Mouse (Mus musculus) left cerebral cortex, postnatal 10 days (tissue): Measurements from ENCODE around the gene Gnb2. TPM values are rescaled to one million over a fixed set of nuclear protein-coding genes. Genes with fewer than 3 reads are reported as not detected.

Experiments
- DNase-seq, 2 experiments: peaks; one replicate each; pipeline ENCODE4 v3.0.0; 2021 to 2022; ENCODE audit warnings: low spot score in 2 of 2, mixed read lengths in 1 of 2; ENCODE audit errors: extremely low spot score in 1 of 2
- intact Hi-C: fragments of 180-260 bp; cut with DNase I; formaldehyde crosslinking; loops from one replicate; pipeline ENCODE4 v1.15.1; 2025
- total RNA-seq, 2 experiments: library from RNA; stranded (reverse); gene quantifications; 2 replicates each; pipeline ENCODE4 v1.2.3; 2021

The Gnb2 gene
- total RNA-seq, 2 experiments from 2014 or later, result 996 to 1,005 TPM

- DNase-seq, result peak in 1 of 2 experiments; percentile 35
- intact Hi-C loops, result no loop called here
These were observed 8.6 kb downstream of the Gnb2 start for GRCm38 (mm10) chr5:137524671-137525070.

DNA sequence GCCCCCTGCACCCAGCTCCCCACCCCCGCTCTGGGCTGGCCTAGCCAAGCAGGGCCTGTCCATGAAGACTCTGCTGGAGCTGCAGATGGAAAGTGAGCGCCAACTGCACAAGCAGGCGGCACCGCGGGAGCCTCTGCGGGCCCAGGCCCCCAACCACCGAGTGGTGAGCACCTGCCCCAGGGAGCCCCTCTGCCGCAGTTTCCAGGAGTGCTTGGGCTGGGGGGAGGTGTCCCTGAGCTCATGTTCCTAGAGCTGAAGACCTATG, 9.1 kb downstream of the Gnb2 start:
- intact Hi-C loops, result no loop called here
- no peak for DNase-seq

GRCm38 (mm10) chr5:137523396-137524250, 9.7 kb downstream of the Gnb2 start:
- intact Hi-C loops, result no loop called here

DNA sequence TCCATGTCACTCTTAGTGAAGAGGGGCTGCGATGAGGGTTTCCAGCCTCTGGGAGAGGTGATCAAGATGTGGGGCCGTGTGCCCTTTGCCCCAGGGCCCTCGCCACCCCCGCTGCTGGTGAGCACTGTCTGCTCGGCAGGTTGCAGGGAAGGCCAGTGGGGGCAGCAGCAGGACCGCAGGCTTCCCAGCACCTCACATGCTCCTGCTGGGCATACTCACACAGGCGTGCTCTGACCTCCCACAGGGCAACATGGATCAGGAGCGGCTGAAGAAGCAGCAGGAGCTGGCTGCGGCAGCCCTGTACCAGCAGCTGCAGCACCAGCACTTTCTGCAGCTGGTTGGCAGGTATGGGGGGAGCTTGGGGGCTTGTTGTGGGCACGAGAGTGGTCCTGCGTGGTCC, 10.6 kb downstream of the Gnb2 start:
- intact Hi-C loops, result no loop called here
- peak in 1 of 2 experiments; percentile 38 for DNase-seq

More at GRCm38 (mm10) chr5:137523396-137524250, 9.7 kb downstream of the Gnb2 start:
- DNase-seq, result peak in 1 of 2 experiments; percentile 45

- DNase-seq, result no peak
- intact Hi-C loops, result no loop called here
These were observed 11.4 kb downstream of the Gnb2 start for GRCm38 (mm10) chr5:137521861-137522260.

DNA sequence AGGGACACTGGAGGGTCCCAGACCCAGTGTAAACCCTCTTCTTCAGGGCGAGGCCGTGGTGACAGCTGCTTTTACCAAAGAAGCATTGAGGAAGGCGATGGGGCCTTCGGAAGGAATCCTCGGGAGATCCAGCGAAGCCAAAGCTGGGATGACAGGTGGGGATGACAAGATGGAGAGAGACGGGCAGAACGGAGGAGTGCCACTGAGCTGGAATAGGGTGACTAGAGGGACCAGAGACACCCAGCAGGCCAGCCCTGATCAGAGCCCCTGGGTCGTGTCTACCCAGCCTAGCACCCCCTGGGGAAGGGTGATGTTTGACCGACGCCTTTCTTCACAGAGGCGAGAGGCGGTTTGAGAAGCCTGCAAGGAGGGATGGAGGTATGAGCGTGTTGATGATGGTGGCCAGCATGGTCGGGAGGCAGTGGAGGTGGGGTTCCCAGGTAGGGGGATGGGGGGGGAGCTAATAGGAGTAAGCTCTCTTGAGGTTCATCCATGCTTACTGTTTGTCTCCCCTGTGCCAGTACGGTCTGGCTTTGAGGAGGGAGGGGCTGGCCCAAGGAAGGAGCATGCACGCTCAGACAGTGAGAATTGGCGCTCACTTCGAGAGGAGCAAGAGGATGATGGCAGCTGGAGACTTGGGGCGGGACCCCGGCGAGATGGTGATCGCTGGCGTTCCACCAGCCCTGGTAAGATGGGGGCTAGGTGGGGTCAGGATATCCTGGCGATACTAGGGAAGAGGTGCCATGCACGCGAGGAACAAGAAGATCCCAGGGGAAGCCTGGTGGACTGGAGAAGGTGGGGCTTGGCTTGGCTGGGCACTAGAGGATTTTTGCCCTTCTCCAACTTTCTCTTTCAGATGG, 13.4 kb downstream of the Gnb2 start:
- DNase-seq, result no peak

DNA sequence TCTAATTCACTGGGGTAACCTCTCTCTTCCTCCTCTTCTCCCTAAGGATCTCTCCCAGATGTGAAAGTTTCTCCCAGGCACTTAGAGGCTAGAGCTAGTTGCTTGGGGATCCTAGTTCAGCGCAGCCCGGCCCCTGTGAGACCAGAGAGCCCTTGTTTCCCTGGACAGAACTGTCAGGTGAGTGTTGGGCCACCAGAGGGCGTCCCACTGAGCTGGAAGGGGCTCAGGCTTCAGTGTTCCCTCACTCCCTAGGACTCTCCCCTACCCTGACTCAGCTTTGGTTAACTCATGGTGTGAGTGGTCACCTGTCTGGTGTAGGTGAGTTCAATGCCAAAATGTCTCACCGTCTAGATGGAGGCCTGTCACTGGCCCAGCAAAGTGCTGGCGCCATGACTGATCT, 14.9 kb downstream of the Gnb2 start, which contains the start of gene Gigyf1:
Gene Gigyf1, plus strand, starts transcription at position 113 of the 400 bp plus-strand sequence.
- peak in 1 of 2 experiments; percentile 57 for DNase-seq

More for the DNA sequence above, 13.4 kb downstream of the Gnb2 start:
- intact Hi-C loops, result loop anchor here (10.0 kb wide), 1 partner anchor 135 kb away; no protein-coding TSS in a partner anchor

DNA sequence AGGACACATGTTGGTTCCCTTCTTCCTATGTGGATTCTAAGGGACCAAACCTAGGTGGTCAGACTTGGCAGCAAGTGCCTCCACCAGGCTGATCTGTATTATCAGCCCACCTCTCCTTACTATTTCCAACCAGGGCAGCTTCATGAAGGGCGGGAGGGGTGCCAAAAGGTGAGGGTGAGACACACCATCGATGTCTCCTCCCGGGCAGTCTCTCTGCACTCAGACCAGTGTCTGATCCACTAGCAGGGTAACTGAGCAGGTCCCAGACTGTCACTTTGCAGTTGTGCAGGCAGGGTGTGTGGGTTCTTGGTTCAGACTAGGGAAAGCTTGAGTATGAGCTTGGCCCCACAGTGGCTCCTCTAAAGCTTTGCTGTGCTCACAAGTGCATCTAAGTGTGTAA, 18.5 kb downstream of the Gnb2 start:
- peak in 1 of 2 experiments; percentile 20 for DNase-seq
- intact Hi-C loops, result loop anchor here (5.0 to 10.0 kb wide), 2 partner anchors 140 to 183 kb away; partner anchors contain the start of gene Slc12a9

More for the DNA sequence above, 14.9 kb downstream of the Gnb2 start, which contains the start of gene Gigyf1:
- intact Hi-C loops, result loop anchor here (10.0 kb wide), 1 partner anchor 136 kb away; no protein-coding TSS in a partner anchor

- DNase-seq, result no peak
- intact Hi-C loops, result loop anchor here (5.0 to 10.0 kb wide), 2 partner anchors 141 to 182 kb away; partner anchors contain the start of gene Slc12a9
These were observed 19.2 kb downstream of the Gnb2 start for GRCm38 (mm10) chr5:137513951-137514721.

- DNase-seq, result peak in 1 of 2 experiments; percentile 57
- intact Hi-C loops, result loop anchor here (5.0 to 10.0 kb wide), 2 partner anchors 142 to 181 kb away; partner anchors contain the start of gene Slc12a9
These were observed 20.2 kb downstream of the Gnb2 start for GRCm38 (mm10) chr5:137512847-137513794.

DNA sequence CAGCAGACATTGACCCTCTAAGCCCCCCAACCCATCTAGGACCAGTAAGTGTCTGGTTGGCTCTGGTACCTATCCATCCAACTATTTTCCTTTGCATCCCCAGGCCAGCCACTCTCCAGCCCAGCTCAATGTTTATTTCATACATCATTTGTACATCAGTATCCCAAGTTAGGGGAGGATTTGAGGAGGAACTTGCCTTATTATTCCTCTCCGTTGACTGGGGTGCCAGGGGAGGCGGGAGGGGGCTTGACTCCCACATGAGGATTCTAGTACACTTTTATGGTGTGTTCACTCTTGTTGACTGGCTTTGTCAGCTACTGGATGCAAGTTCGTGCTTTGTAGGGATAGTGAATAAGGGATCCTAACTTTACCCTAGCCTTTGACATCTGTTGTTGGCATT, 21.6 kb downstream of the Gnb2 start:
- no peak for DNase-seq
- intact Hi-C loops, result loop anchor here (5.0 to 10.0 kb wide), 2 partner anchors 143 to 179 kb away; partner anchors contain the start of gene Slc12a9

- peak in 1 of 2 experiments; percentile 69 for DNase-seq
- intact Hi-C loops, result loop anchor here (5.0 to 10.0 kb wide), 2 partner anchors 144 to 178 kb away; partner anchors contain the start of gene Slc12a9
These were observed 22.5 kb downstream of the Gnb2 start for GRCm38 (mm10) chr5:137510573-137511390.

GRCm38 (mm10) chr5:137510014-137510501, 23.3 kb downstream of the Gnb2 start:
- intact Hi-C loops, result loop anchor here (5.0 to 10.0 kb wide), 2 partner anchors 145 to 178 kb away; partner anchors contain the start of gene Slc12a9
- DNase-seq, result peak; percentile 63 to 89

GRCm38 (mm10) chr5:137504041-137504440, 29.3 kb downstream of the Gnb2 start:
- intact Hi-C loops, result no loop called here
- DNase-seq, result no peak

GRCm38 (mm10) chr5:137502667-137503110, 30.6 kb downstream of the Gnb2 start:
- DNase-seq, result peak; percentile 79 to 91
- intact Hi-C loops, result no loop called here
